Mouse (Mus musculus): ENCODE results near the gene Cdh23. TPM values are rescaled to one million over a fixed set of nuclear protein-coding genes. Genes with fewer than 3 reads are reported as not detected.

The Cdh23 gene
- polyA plus RNA-seq, 1 experiment from 2014 or later, result 0.06 TPM

GRCm38 (mm10) chr10:60473782-60474322 lies 222.4 kb downstream of the Cdh23 start:
- ATAC-seq (ENCODE audit: insufficient number of reproducible peaks, low FRiP score), result no peak
- Histone ChIP-seq H3K27me3 (replicated peaks) (peaks cover 59% of the 10 kb centered on the region), H3K36me3 (no peaks in the 10 kb centered on the region), H3K4me2 (no peak overlapping the region), H3K9me3 (replicated peaks) (no peaks in the 10 kb centered on the region), H3K4me1 (replicated peaks) (no peaks in the 10 kb centered on the region), H3K27ac (ENCODE audit: poor library complexity, severe bottlenecking) (no peak overlapping the region), H3K9ac (no peak overlapping the region), H3K4me3 (no peak overlapping the region)
- 36% methylated on average over 9 of the region's 9 CpGs for WGBS

- Histone ChIP-seq H3K4me2 (no peak overlapping the region), H3K27me3 (replicated peaks) (peaks cover 30% of the 10 kb centered on the region), H3K9ac (no peak overlapping the region), H3K36me3 (no peaks in the 10 kb centered on the region), H3K4me1 (replicated peaks) (no peaks in the 10 kb centered on the region), H3K4me3 (no peak overlapping the region), H3K27ac (ENCODE audit: poor library complexity, severe bottlenecking) (no peak overlapping the region), H3K9me3 (replicated peaks) (no peaks in the 10 kb centered on the region)
- 53% methylated on average over 4 of the region's 4 CpGs for WGBS
- no peak for ATAC-seq (ENCODE audit: insufficient number of reproducible peaks, low FRiP score)
Measured at GRCm38 (mm10) chr10:60467752-60468151, 228.5 kb downstream of the Cdh23 start.

- Histone ChIP-seq H3K4me3 (no peak overlapping the region), H3K36me3 (no peaks in the 10 kb centered on the region), H3K4me2 (no peak overlapping the region), H3K4me1 (replicated peaks) (no peaks in the 10 kb centered on the region), H3K9me3 (replicated peaks) (peaks cover 4% of the 10 kb centered on the region; the same call in 1 of the 2 replicates), H3K27me3 (replicated peaks) (peaks cover 11% of the 10 kb centered on the region; the same call in 1 of the 2 replicates), H3K27ac (ENCODE audit: poor library complexity, severe bottlenecking) (no peak overlapping the region), H3K9ac (no peak overlapping the region)
- 73% methylated on average over 13 of the region's 13 CpGs for WGBS
- ATAC-seq (ENCODE audit: insufficient number of reproducible peaks, low FRiP score), result no peak
Measured at GRCm38 (mm10) chr10:60463953-60464647, 232.2 kb downstream of the Cdh23 start.

- peaks cover 5% of the 10 kb centered on the region; the same call in 1 of the 2 replicates for H3K27me3 ChIP-seq (replicated peaks)
- no peak overlapping the region for H3K9ac ChIP-seq
- peaks cover 4% of the 10 kb centered on the region; the same call in 1 of the 2 replicates for H3K9me3 ChIP-seq (replicated peaks)
- WGBS, result 19% methylated on average over 8 of the region's 8 CpGs
- H3K4me3 ChIP-seq, result no peak overlapping the region
- no peak overlapping the region for H3K4me2 ChIP-seq
- no peak for ATAC-seq (ENCODE audit: insufficient number of reproducible peaks, low FRiP score)
- no peaks in the 10 kb centered on the region for H3K36me3 ChIP-seq
- no peaks in the 10 kb centered on the region for H3K4me1 ChIP-seq (replicated peaks)
- no peak overlapping the region for H3K27ac ChIP-seq (ENCODE audit: poor library complexity, severe bottlenecking)
Measured at GRCm38 (mm10) chr10:60456662-60457397, 239.5 kb downstream of the Cdh23 start.

GRCm38 (mm10) chr10:60455193-60455592 lies 241.1 kb downstream of the Cdh23 start:
- Histone ChIP-seq H3K4me1 (replicated peaks) (no peaks in the 10 kb centered on the region), H3K27me3 (replicated peaks) (peaks cover 5% of the 10 kb centered on the region; the same call in 1 of the 2 replicates), H3K4me2 (no peak overlapping the region), H3K36me3 (no peaks in the 10 kb centered on the region), H3K9me3 (replicated peaks) (peaks cover 4% of the 10 kb centered on the region; the same call in 1 of the 2 replicates), H3K27ac (ENCODE audit: poor library complexity, severe bottlenecking) (no peak overlapping the region), H3K9ac (no peak overlapping the region), H3K4me3 (no peak overlapping the region)
- 70% methylated on average over 8 of the region's 8 CpGs for WGBS
- no peak for ATAC-seq (ENCODE audit: insufficient number of reproducible peaks, low FRiP score)

GRCm38 (mm10) chr10:60447186-60447585 lies 249.1 kb downstream of the Cdh23 start:
- WGBS, result 84% methylated on average over 12 of the region's 12 CpGs
- H3K36me3 ChIP-seq, result no peaks in the 10 kb centered on the region
- ATAC-seq (ENCODE audit: insufficient number of reproducible peaks, low FRiP score), result no peak
- H3K27me3 ChIP-seq (replicated peaks), result no peaks in the 10 kb centered on the region; the same call in 1 of the 2 replicates
- H3K4me2 ChIP-seq, result no peak overlapping the region
- H3K4me3 ChIP-seq, result no peak overlapping the region
- H3K27ac ChIP-seq (ENCODE audit: poor library complexity, severe bottlenecking), result no peak overlapping the region
- peaks cover 12% of the 10 kb centered on the region for H3K9me3 ChIP-seq (replicated peaks)
- no peak overlapping the region for H3K9ac ChIP-seq
- H3K4me1 ChIP-seq (replicated peaks), result no peaks in the 10 kb centered on the region

GRCm38 (mm10) chr10:60445031-60445593 lies 251.2 kb downstream of the Cdh23 start:
- H3K4me1 ChIP-seq (replicated peaks), result no peaks in the 10 kb centered on the region
- 0 out of 2 replicates have a peak, but pooled peaks have one; percentile 33 for ATAC-seq (ENCODE audit: insufficient number of reproducible peaks, low FRiP score)
- no peaks in the 10 kb centered on the region for H3K36me3 ChIP-seq
- no peak overlapping the region for H3K4me2 ChIP-seq
- WGBS, result 69% methylated on average over 8 of the region's 8 CpGs
- peaks cover 12% of the 10 kb centered on the region for H3K9me3 ChIP-seq (replicated peaks)
- peaks cover 4% of the 10 kb centered on the region; the same call in 1 of the 2 replicates for H3K27me3 ChIP-seq (replicated peaks)
- H3K27ac ChIP-seq (ENCODE audit: poor library complexity, severe bottlenecking), result no peak overlapping the region
- no peak overlapping the region for H3K4me3 ChIP-seq
- H3K9ac ChIP-seq, result no peak overlapping the region

GRCm38 (mm10) chr10:60443078-60443477 lies 253.2 kb downstream of the Cdh23 start:
- H3K4me1 ChIP-seq (replicated peaks), result no peaks in the 10 kb centered on the region
- H3K4me2 ChIP-seq, result no peak overlapping the region
- peaks cover 12% of the 10 kb centered on the region for H3K9me3 ChIP-seq (replicated peaks)
- H3K4me3 ChIP-seq, result no peak overlapping the region
- no peak for ATAC-seq (ENCODE audit: insufficient number of reproducible peaks, low FRiP score)
- no peak overlapping the region for H3K9ac ChIP-seq
- no peak overlapping the region for H3K27ac ChIP-seq (ENCODE audit: poor library complexity, severe bottlenecking)
- WGBS, result 9% methylated on average over 2 of the region's 2 CpGs
- H3K27me3 ChIP-seq (replicated peaks), result 0 out of 2 replicates have a peak, but pooled peaks cover 4% of the 10 kb centered on the region
- no peaks in the 10 kb centered on the region for H3K36me3 ChIP-seq

GRCm38 (mm10) chr10:60442321-60442720 lies 254.0 kb downstream of the Cdh23 start:
- 65% methylated on average over 4 of the region's 4 CpGs for WGBS
- Histone ChIP-seq H3K27ac (ENCODE audit: poor library complexity, severe bottlenecking) (no peak overlapping the region), H3K4me1 (replicated peaks) (no peaks in the 10 kb centered on the region), H3K27me3 (replicated peaks) (0 out of 2 replicates have a peak, but pooled peaks cover 4% of the 10 kb centered on the region), H3K4me2 (no peak overlapping the region), H3K9me3 (replicated peaks) (peaks cover 12% of the 10 kb centered on the region), H3K36me3 (no peaks in the 10 kb centered on the region), H3K4me3 (no peak overlapping the region), H3K9ac (no peak overlapping the region)
- no peak for ATAC-seq (ENCODE audit: insufficient number of reproducible peaks, low FRiP score)

GRCm38 (mm10) chr10:60432679-60433078 lies 263.6 kb downstream of the Cdh23 start:
- Histone ChIP-seq H3K27ac (ENCODE audit: poor library complexity, severe bottlenecking) (no peak overlapping the region), H3K27me3 (replicated peaks) (peaks cover 20% of the 10 kb centered on the region), H3K4me2 (no peak overlapping the region), H3K36me3 (no peaks in the 10 kb centered on the region), H3K4me1 (replicated peaks) (no peaks in the 10 kb centered on the region), H3K9me3 (replicated peaks) (no peaks in the 10 kb centered on the region), H3K4me3 (no peak overlapping the region), H3K9ac (no peak overlapping the region)
- no peak for ATAC-seq (ENCODE audit: insufficient number of reproducible peaks, low FRiP score)
- WGBS, result 18% methylated on average over 4 of the region's 4 CpGs

- Histone ChIP-seq H3K9me3 (replicated peaks) (peaks cover 2% of the 10 kb centered on the region; the same call in 1 of the 2 replicates), H3K4me2 (no peak overlapping the region), H3K4me3 (no peak overlapping the region), H3K9ac (no peak overlapping the region), H3K27me3 (replicated peaks) (peaks cover 20% of the 10 kb centered on the region), H3K36me3 (no peaks in the 10 kb centered on the region), H3K27ac (ENCODE audit: poor library complexity, severe bottlenecking) (no peak overlapping the region), H3K4me1 (replicated peaks) (no peaks in the 10 kb centered on the region)
- ATAC-seq (ENCODE audit: insufficient number of reproducible peaks, low FRiP score), result no peak
- 51% methylated on average over 6 of the region's 6 CpGs for WGBS
Measured at GRCm38 (mm10) chr10:60430591-60430990, 265.7 kb downstream of the Cdh23 start.

All from heart, embryonic 12.5 days (tissue).